Mouse (Mus musculus) adrenal gland, postnatal 14 days (tissue): ENCODE data around the gene Ttc33. TPM values are rescaled to one million over a fixed set of nuclear protein-coding genes. Genes with fewer than 3 reads are reported as not detected.
A peak's percentile ranks its signal among the peaks of the same experiment; 100 is the strongest.

Experiments
- DNase-seq: peaks from one replicate; pipeline ENCODE4 v3.0.0; 2021; ENCODE audit warnings: mixed read lengths
- total RNA-seq: library from RNA; stranded (reverse); gene quantifications from 2 replicates; pipeline ENCODE4 v1.2.3, GENCODE M21; 2021

Ttc33 gene
- total RNA-seq, 1 experiment from 2014 or later, result 53.1 TPM

DNA sequence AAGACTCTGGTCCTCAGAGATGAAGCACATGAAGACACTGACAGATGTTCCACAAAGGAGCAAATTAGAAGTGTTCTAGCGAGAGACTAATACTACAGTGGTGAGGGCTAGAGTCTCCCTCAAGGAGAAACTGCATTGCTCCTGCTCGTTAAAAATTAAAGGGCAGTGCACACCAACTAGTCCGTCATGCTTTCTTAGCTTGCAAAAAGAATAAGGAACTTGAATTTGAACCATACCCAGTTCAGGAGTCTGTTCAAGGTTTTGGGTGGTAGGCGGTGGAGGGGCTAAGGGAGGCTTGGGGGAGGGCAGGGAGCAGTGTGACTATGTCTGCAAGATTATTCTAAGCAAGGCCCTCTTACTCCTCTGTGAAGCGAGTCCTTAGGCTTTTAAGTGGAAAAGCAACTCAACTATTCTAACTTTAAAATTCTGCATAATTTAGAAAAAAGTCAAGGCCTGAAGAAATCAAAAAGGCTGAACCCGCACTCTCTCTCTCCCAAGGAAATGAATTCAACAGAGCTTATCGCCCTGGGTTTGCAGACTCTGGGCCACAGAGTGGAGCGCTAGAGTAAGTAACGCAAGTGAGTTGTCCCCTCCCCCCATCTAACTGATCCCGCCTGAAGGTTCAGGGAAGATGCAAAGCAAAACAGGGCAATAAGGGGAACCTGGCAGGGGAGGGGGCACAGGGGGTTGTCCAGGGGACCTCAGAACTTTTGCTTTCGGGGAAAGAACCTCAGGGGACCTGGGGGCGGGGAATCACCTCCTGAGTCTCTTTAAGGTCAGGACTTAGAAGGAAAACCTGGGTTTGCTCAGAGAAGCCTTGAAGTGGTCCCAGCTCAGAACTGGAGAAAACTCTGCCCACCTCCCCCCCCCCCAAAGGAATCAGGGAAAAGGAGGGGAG lies 56.2 kb downstream of the Ttc33 start:
- peak; percentile 35 for DNase-seq

DNA sequence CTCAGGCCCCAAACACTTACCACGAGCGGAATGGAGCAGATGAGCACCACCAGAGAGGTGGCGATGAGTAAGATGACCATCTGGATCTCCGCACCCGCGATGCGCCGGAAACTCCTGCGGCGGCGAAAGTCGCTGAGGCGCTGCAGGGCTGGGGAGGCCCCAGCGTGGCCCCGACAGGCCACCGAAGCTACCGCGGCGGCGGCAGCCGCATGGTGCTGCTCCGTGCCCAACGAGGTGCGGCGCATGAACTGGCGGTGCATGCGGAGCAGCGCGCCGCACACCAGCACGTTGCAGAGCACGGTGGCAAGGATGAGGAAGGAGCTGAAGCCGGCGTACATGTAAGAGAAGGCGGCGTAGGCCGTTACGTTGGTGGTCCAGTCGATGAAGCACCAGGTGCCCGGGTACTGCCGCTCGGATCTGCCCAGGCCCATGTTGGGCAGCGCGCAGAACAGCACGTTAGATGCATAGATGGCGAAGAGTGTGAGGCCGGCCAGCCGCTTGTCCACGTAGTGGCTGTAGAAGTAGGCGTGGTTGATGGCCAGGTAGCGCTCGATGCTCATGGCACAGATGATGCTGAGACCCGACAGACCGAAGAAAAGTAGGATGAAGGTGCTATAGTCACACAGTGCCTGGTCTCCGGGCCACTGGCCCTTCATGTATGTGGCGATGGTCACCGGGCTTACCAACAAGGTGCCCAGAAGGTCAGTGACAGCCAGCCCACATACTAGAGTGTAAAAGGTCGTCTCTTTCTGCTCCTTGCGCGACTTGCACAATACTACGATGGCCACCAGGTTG lies 57.1 kb downstream of the Ttc33 start:
- peak; percentile 32 for DNase-seq

DNA sequence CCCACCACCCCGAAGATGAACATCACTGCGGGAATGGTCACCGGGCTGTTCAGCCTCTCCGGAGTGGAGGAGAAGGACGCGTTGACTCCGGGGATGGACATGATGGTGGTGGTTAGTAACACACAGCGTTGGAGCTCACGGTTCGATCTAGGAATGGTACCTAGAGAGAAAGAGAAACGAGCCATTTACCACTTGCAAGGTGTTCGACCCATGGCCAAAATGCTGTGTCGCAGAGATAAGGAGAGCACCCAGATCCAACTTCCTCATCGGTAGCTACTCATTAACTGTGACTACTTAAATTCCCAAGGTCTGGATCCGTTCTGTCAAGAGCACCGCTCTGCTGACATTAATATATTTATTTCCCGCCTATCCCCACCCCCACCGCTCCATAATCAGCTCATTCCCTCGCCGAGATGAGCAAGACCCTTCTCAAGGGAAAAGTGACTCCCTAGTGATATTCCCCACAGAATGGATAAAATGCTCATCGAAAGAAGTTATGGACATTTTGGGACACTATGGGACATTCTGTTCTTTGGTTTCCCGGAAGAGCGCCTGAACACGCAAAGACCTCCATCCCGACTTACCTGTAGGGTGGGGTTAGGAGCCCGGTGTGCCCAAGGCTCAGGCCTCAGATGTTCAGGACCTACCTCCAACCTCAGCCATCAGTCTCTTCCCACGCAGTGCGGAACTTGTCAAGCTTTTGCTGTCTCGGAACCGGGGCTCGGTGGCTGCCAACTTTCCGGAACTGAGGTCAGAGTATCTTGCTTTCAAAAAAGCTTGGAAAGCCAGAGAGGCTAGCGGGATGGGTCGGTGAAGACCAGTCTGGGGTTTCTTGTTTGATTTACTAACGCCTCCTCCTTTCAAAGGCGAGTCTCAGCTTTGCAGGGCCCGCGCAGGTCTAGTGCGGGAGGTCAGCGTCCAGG lies 58.0 kb downstream of the Ttc33 start:
- DNase-seq, result no peak

DNA sequence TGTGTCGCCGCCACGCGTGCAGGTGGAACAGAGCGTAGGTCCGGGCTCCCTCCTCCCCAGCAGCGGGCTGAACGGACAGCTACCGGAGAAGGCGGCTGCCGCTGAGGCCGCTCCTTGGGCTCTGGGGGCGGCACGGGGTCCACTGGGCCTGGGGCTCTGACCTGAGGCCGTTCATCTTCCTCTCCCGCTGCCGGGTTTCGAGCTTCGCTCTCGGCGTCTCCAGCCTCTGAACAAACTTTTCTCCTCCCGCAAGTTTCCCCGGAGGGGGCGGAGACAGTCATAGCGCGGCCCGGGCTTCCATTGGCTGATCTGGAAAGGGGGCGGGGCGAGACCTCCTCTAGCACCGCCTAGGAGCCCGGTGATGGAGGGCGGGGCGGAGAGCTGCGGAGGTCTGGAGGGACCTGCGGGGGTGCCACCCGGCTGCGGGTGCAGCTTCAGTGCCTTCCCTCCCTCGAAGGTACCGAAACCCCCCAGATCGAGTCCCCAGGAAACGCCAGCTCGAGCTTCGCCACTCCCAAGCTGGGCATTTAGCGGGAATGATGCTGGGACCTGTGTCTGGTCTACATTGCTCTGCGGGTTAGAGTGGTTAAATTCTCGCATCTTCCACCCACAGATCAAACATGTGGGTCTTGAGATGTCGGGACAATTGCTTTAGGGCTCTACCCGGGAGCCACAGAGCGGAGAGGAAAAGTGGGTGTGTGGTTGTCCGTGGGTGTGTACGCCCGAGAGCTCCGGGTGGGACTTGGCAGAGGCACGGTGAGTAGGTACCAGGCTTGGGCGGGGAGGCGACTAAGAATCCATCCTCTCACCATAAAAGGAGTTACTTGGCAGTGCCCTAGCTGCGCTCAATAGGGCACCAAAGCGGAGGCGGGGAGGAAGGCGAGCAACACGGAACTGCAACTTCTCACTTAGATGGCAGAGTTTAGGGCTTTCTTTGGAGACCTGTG lies 58.9 kb downstream of the Ttc33 start, which contains the start of gene Ptger4:
TSS of gene Ptger4 (minus strand) at position 229 of the 947 bp plus-strand sequence.
- peak; percentile 95 for DNase-seq

DNA sequence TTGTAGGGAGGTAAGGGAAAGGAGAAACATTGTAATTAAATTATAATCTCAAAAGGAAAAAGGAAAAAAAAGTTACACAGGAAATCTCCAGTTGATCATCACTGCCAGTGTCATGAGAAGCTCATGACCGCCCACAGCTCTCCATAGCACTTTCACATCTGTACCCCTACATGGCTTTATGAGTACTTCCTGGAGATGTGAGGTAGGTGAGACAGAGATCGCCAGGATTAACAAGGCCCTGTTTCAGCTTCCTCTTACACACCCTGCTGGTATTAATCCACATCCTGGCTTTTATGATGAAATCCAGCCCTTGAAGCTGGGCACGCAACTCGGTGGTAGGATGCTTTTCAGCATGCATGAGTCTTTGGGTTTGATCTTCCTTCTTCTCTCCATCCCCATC lies 64.9 kb downstream of the Ttc33 start:
- no peak for DNase-seq

DNA sequence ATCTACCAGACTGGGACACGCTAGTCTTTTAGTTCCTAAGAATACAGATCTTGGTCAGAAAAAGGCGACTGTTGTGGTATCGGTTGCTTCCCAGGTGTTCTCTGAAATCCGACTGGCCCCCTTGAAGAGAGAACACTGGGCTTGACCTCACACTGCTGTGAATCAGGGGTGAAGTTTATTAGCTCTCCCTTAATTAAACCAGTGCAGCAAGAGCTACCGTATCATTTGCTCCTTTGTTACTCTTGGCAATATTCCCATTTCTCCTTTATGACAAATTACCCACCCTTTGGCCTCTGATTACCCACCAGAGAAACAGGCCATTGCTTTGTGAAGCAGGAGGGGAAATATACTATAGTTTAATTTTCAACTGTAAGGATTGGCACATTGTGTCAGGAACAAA lies 74.9 kb downstream of the Ttc33 start:
- no peak for DNase-seq

DNA sequence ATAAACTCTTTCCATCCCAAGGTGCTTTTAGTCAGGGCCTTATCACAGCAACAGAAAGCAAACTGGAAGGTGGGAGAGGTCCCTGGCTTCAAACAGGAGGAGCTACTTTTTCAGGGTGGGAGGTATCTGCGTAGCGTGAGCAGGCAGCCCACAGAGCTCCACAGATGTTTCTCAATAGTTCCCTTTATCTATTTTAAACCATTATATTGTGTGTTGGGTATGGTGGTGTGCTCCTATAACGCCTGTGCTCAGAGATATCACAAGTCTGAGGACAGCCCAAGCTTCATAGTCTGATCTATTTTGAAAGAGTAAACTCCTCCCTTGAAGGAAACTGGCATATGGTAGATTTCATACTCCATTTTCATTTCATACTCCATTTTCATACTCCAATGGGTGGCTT lies 75.7 kb downstream of the Ttc33 start:
- no peak for DNase-seq

DNA sequence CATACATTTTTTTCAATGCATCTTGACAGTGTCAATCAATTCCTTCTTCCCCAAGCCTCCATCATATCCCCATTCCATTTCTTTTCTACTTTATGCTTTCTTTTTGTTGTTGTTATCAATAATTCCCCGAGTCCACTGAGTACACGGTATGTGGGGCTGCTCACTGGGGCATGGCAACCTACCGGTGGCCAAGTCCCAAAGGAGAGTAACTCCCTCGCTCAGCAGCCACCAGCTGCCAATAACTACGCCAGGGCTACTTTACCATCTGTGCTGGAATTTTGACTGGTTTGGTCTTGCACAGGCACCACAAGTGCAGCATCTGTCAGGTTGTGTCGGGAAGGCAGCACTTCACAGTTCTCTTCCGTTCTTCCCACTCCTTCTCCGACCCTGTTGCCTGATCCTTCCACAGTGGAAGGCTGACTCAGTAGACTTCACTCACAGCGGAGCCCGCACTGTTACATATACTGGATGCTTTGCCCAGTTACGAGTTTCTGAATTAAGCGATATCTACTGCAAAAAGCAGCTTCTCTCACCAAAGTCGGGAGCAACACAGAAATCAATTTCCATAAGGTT lies 76.9 kb downstream of the Ttc33 start:
- no peak for DNase-seq

DNA sequence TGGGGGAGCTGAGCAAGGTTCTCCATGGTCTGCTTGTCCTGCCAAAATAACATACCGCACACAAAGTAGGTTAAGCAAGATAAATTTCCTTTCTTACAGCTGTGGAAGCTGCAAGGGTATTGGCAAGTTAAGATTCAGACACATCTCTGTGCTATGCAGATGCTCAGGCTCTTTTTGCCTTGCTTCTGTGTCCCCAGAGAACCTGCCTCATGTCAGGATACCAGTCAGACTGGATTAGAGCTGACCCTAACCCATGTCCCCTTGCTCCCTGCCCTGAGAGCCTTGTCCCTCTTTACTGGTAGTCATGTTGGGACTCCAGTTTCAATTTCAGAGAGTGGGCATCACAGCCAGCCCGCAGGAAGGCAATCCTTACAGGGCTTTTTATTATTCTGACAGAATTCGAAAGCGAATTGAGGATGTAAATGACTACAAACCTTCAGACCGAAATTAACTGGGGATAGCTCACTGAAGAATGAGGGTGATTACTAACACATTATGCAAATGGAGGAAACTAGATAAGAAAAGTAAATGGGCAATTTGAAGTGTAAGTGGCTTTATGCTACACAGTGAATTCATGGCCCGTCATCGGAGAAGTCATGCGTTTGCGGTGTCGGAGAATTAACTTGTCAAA lies 77.7 kb downstream of the Ttc33 start:
- no peak for DNase-seq

DNA sequence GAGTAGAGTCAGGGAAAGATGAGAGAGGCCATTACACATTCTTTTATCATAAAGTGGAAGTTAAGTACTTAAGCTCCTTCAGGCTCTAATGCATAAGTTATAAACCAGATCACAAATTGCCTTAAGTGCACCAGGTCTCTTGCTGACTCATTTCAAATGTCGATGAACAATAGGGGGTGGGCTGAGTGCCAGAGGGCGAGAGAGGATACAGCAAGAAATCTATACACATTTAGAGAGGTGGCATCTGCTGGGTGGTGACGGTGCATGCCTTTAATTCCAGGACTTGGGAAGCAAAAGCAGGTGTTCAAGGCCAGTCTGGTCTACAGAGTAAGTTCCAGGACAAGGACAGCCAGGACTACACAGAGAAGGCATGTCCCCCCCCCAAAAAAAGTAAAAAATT lies 80.8 kb downstream of the Ttc33 start:
- DNase-seq, result no peak

Other genes with a start within 250 kb of the Ttc33 start
- gene C7, start 121.8 kb upstream of the Ttc33 start, total RNA-seq, result 6.2 and 7.6 TPM in 2 replicates
- 9.0 and 12.1 TPM in 2 replicates for gene Card6, start 77.0 kb upstream of the Ttc33 start, total RNA-seq
- gene Rpl37, start 68.9 kb upstream of the Ttc33 start, total RNA-seq, result 366 and 383 TPM in 2 replicates
- 32.3 and 33.7 TPM in 2 replicates for gene Prkaa1, start 41.7 kb upstream of the Ttc33 start, total RNA-seq
- gene Ptger4, start 58.7 kb downstream of the Ttc33 start, total RNA-seq, result 4.0 and 5.6 TPM in 2 replicates